Mouse (Mus musculus): ENCODE results near the gene Pou1f1.

The Pou1f1 gene

DNA sequence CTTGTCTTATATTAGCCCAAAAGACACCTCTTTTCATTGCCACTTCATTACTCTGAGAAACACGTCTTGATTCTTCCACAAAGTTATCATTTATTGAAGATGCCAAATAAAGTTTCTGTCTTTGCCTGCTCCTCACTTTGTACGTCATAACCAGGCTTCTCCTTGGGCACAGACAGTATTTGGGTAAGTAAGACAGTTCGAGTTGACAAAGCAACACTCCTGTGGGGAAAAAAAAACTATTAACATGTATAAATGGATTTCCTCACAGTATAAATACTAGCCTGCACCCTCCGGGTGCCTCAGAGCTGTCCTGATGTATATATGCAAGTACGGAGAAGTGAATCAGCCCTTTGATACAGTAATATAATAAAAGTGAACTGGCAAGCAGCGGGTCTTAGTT, at the start of gene Pou1f1:
Pou1f1 (plus strand) TSS at position 301 of the 400 bp plus-strand sequence.
- no peak for DNase-seq (ENCODE audit: low spot score in 2 of 2)

DNA sequence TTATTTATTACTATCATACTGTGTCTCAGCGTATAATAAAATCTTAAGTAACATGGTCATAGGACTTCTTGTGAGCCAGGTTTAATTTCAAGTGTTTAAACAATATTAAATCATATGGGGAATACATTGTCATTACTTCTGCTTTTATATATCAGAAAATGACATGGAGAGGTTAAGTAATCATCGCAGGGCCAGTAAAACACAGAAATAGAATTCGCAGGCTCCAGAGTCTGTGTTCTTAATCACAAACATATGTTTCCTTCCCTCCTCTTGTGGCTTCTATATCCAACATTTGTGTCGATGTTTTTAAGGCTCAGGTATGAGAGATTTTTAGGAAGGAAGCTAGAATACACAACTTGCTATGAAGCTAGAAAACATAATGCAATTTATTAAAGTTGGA, 49.7 kb upstream of the Pou1f1 start:
- no peak for DNase-seq (ENCODE audit: low spot score in 2 of 2)

DNA sequence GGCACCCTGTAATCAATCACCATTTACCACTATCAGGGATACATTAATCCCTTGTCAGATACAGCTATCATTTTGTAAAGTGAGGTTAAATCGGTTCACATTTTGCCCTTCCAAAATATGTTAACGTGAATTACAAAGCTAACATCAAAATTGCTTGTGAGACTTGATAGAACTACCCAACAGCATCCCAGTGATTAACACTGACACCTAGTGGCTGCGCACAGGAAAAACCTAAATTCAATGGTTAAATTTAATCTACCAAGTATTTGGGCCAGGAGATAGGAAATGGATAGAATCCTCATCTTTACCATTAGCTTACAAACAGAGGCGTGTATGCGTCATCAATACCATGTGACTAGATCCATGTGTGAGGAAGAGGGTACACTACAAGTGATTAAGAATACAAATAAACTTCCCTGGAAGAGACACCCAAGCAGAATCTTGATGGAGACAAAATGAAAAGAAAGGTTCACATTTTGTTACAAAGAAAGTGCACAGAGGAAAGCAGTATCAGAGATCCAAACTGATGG, 47.8 kb upstream of the Pou1f1 start:
- no peak for DNase-seq (ENCODE audit: low spot score in 2 of 2)

DNA sequence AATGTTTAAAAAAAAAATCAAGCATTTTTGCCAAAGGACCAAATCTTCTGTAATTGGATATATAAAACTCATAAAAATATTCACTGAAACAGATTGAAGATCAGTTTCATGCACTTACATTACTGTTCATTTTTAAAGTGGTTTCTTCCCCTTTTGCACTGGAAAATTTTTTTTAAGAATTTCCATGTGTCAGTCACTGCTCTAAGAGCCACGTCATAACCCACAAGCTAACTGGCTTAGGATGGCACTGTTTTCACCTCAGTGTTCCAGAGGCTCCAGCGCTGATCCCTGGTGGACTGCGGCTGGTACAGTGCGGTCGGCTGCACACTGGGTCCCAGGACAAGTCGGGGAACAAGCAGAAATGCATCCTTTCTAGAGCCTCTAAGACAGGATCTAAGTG, 34.6 kb upstream of the Pou1f1 start:
- DNase-seq (ENCODE audit: low spot score in 2 of 2): no peak

DNA sequence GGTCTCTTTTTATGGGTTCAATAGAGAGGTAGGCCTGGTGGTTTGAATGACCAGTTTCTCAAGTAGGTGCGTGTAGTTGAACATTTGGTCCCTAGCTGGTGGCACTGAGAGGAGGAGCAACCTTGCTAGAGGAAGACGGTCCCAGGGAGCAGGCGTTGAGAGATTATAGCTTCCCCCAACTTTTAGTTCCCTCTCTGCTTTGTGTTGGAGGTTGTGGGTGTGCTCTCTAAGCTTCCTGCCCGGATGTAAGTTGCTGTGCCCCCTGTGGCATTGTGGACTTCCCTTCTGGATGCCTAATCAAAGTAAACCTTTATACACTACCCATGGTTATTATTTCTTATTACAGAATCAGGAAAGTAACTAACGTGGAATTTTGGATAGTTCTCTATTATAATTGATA, 24.3 kb upstream of the Pou1f1 start:
- DNase-seq (ENCODE audit: low spot score in 2 of 2): no peak

DNA sequence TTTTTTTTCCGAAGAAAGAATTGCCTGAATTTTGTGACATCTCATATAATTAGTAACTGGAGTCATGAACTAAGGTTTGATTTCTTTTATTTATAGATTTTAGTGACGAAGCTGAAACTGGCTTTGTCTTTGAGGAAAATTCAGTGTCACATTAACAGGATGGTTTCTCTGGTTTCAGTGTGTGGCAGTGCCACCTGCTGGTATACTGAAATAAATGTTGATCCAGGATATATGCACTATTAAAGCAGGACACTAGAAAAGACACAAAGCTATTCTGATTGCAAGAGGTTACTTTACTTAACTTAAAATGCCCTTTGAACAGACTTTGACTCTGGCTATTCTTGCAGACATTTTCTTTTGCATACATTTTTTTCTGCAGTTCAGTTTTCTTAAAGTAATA, 23.3 kb upstream of the Pou1f1 start:
- peak in 1 of 2 experiments; percentile 9 for DNase-seq (ENCODE audit: low spot score in 2 of 2)

DNA sequence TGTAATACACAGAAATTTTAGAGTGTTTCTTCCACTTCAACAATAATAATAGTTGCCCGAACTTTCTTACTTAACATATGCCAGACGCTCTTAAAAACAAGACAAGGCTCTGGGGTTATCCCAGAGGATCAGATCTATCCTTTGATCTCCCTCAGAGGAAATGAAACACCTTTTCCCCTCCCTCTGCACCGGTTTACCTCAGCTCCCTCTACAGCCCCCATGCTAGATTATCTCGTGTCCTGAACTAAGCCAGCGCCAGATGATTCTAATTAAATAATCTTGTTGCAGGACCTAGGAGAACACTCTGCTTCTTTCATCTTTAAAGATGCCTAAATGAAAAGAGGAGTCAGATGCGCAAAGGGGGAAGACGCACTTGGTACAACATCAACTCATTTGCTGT, 6.1 kb upstream of the Pou1f1 start:
- no peak for DNase-seq (ENCODE audit: low spot score in 2 of 2)

DNA sequence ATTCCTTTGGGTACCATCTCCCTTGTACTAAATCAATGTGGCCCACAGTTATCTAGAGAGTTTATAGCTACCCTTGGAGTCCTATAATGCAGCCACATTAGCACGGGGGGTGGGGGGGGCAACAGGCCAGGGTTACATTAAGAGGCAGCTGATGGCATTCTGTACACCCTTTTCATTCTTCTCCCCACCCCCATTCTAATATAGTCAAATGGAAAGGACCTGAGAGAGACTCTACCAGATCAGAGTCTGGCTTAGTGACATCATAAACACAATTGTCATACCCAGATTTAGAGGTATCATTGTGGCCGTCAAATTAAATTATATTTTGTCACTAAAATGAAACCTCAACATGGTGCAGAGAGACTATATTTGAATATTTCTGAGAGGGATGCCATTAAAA, 5.7 kb downstream of the Pou1f1 start:
- DNase-seq (ENCODE audit: low spot score in 2 of 2): no peak

DNA sequence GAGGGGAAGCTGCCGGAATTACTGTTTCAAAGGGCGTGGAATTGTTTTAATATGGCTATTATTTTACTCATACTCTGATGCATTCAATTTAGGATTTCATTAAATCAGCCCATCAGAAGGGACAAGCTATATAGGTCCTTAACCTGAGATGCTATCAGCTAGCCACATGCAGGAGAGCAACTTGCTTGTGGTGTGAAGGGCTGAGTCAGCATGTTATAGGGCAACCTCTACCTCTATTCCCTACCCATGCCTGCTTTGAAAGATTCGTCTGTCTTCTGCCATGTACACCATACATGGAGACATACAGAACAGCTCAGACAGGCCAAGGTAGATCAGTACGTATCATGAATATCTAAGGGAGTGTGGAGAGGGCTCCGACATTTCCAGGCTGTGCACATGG, 6.4 kb downstream of the Pou1f1 start:
- DNase-seq (ENCODE audit: low spot score in 2 of 2): no peak

DNA sequence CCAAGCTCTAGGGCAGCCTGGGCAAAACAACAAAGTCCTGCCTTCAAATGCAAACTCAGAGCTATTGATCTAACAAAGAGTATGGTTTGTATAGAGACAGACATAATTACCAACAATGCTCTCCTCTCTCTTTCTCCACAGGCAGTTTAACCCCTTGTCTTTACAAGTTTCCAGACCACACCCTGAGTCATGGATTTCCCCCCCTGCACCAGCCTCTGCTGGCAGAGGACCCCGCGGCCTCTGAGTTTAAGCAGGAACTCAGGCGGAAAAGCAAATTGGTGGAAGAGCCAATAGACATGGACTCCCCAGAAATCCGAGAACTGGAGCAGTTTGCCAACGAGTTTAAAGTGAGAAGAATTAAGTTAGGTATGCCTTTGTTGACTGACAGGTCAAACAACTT, 9.3 kb downstream of the Pou1f1 start:
- no peak for DNase-seq (ENCODE audit: low spot score in 2 of 2)

DNA sequence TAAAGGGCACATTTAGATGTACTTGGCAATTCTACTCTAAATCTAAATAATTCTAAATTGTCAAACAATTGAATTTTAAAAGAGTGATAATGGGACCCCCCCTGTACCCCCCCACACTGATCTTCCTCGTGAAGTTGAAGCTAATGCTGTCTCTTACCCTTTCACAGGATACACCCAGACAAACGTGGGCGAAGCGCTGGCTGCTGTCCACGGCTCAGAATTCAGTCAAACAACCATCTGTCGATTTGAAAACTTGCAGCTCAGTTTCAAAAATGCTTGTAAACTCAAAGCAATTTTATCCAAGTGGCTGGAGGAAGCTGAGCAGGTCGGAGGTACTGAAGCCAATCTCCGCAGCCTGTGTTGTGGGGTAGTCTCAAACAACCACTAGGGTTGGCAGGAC, 11.4 kb downstream of the Pou1f1 start:
- peak; percentile 75 to 76 for DNase-seq (ENCODE audit: low spot score in 2 of 2)

DNA sequence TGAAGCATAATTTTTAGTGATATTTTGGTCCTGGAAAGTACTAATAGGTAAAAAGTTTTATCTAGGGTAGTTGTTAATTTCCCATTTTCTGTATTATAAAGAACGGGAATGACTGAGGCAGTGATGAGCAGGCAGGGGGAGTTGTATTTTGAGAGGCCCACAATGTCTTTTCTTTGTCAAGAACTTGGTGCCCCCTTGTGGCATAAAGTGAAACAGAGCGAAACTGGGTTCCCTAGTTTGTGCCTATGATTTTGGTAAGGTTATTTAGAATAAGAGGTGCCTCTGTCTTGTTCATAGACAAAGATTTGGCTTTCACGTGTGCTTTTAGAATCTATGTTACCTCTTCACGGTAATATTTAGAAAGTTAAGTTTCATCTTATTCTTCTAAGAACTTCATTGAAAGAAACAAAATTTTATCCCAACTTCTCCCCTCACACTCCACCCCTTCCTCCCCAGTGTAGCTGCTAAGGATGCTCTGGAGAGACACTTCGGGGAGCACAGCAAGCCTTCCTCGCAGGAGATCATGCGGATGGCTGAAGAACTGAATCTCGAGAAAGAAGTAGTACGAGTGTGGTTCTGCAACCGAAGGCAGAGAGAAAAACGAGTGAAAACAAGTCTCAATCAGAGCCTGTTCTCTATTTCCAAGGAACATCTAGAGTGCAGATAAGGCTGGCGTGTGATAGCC, 13.1 kb downstream of the Pou1f1 start:
- peak; percentile 34 to 41 for DNase-seq (ENCODE audit: low spot score in 2 of 2)

DNA sequence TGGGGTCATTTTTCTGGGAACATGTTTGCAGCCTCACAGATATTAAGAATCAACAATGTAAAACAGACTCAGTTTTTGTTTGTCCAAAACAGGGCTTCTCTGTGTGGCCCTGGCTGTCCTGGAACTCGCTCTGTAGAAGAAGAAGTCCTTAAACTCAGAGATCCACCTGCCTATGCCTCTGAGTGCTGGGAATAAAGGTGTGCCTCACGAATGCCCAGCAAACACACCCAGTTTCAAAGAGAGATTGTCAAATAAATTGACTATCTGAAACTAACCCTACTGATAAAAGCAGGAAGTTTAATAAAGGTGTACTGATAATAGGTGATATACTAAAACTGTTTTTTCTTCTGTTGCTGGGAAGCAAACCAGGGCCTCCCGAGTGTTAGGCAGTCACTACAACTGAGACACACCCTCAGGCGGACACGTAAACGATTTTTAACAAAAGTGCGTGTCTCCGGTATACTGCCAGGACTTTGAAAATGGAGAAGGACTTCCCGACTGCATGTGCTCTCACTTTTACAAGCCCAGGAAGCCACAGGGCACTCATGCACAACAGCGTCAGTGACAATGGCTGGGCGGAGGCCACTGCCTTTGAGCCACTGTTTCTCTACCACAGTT, 23.5 kb downstream of the Pou1f1 start:
- no peak for DNase-seq (ENCODE audit: low spot score in 2 of 2)

DNA sequence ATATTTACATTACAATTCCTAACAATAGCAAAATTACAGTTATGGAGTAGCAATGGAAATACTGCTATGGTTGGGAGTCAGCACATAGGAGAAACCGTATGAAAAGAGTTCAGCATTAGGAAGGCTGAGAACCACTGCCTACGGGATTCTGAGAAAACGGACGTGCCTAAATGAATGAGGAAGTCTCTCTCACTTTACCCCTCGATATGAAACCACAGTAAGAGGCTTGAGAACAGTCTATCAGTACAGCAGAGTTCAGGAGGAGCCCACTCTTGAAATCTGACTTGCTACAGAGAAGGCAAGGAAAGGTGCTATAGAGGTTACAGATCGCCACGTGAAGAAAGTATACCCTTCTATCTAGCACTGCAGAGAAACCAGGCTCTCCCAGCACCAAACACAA, 28.6 kb downstream of the Pou1f1 start:
- no peak for DNase-seq (ENCODE audit: low spot score in 2 of 2)

DNA sequence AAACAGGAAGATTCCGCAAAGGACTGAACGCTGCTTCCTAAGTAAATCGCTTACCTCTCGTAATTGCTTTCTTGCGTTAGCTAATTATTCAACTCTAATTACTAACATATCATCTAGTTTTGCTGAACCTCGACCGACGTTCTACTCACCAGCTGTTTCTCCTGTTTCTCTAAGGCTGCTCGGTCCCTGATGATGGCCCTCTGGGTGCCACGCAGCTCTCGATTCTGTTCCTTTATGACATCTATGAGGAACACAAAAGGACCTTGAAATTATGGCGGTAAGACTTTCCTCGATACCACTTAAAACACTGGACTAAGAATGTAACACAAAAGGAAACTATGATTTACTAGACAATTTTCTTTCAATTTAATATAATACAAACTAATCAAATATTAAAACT, 30.5 kb downstream of the Pou1f1 start:
- DNase-seq (ENCODE audit: low spot score in 2 of 2): no peak

DNA sequence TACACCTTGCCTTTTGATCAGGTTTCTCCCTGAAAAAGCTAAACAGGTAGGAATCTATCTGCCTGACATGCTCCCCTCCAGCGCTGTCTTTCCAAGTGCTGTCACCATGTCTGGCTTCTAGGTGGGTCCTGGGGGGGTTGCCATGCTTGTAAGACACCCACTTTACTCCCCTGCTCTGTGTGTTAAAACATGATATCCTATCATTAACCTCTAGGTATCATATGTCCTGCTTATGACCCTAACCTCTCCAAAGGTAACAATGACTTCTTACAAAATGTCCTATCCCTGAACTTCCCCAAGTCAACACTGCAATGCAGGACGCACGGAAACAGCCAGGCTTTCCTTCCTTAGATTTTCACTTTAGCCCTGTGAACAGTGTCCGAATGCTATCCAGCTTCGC, 34.0 kb downstream of the Pou1f1 start:
- DNase-seq (ENCODE audit: low spot score in 2 of 2): no peak

DNA sequence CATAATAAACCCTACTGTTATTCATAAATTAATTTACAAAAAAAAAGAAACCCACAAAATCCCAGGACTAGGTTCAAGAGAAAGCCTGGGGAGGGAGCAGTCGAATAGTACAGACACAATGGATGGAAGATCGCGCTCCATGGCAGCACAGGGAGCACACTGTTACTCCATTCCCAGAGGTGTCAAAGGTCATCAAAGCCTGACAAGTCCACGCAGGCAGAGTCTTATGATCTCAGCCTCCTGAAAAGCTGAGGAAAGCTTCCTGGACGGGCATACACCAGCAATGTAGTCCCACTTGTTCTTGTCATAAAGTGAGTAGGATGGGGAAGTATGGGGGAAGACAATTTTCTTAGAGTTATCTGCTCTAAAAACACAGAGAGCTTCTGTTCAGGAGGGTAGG, 37.1 kb downstream of the Pou1f1 start:
- no peak for DNase-seq (ENCODE audit: low spot score in 2 of 2)

DNA sequence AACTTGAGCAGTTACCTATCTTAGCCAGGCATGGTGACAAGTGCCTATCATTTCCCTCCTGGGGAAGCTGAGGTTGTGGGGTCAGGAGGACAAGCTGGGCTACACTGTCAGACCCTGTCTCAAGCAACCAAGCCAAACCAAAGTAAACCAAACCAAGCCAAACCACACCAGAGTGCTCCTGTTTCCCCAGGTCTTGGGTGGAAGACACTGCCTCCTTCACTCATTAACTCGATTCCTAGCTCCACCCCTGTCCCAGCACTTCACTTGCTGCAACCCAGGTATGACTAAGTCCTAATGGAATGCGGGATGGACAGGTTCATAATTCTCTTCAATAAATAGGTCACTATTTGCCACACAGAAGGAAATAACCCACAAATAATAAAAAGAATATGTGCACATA, 39.3 kb downstream of the Pou1f1 start:
- DNase-seq (ENCODE audit: low spot score in 2 of 2): no peak

DNA sequence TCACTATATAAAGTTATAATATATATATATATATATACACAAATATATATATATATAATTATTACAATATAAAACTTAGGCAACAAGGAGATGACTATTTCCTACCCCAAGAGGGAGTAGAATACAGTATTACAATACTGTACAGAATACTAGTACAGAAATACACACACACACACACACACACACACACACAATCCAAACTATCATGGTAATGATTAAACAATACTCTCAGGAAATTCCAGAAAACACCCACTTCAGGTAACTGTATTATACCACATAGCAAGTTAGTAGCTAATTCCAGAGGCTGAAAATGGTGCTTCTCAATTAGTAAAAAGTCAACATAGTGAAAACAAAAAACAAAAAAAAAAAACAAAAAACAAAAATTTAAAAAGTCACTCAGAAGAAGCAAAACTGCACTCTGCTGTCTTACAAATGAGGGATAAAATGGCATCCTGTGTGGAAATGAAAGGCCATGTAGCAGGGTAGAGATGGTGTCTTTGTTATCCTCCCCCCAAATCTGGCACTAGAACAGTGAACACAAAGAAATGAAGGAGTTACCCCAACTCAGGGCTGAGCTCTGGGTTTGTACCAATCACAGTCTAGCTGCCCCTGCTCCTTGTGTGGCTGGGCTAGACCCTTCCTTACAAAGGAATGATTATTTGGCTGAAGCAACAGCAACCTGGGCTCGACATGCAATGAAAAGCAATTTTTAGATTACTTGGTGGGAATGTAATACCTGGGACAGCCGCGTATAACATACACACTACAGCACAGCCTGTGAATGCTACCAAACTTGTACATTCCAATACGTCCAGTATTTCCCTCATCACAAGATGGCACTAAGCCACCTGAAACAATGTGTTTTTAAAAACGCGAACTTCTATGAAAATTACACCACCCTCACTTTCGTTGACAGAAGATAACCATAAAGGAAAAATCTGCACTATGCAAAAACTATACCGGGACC, 41.0 kb downstream of the Pou1f1 start:
- no peak for DNase-seq (ENCODE audit: low spot score in 2 of 2)

DNA sequence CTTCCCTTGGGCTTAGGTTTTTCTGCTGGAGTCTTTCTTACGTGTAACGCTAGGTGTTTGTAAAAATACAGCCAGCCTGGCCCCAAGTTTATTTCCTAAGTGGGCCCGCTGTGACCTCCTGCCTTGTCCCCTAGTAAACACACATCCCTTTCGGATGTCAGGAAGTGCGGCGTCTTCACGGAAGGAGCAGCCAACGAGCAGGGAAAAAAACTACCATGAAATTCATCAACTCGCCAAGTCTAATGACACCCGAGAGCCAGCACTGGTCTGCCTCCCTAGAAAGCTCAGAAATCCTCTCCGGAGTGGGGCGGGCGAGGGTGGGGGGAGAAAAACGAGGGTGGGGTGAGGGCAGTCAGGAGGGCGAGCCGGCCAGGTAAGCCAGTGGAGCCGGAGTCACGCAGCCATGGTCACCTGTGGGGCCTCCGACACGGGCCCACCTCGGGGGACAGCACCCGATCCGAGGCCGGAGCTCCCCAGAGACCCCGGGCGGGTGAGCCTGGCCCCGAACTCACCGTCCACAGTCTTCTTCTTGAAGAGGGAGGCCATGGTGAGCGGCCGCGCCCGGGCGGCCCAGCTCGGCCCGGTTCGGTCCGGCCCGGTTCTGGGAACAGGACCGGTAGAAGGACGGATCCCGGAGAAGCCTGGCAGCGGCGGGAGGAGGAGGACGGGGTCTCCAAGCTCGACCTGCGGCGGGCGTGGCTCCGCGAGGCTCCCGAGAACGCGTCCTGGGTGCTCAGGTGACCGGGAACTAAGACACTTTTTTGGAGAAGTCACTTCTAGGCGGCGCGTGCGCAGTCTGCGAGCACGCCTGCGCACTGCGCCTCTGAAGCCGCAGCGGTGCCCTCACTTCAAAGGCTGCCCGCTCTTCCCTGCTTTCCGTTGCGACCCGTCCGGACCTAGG, 41.9 kb downstream of the Pou1f1 start, which contains the start of gene Chmp2b:
Chmp2b (minus strand) TSS at position 764 of the 901 bp plus-strand sequence.
- DNase-seq (ENCODE audit: low spot score in 2 of 2): peak; percentile 84 to 85

DNA sequence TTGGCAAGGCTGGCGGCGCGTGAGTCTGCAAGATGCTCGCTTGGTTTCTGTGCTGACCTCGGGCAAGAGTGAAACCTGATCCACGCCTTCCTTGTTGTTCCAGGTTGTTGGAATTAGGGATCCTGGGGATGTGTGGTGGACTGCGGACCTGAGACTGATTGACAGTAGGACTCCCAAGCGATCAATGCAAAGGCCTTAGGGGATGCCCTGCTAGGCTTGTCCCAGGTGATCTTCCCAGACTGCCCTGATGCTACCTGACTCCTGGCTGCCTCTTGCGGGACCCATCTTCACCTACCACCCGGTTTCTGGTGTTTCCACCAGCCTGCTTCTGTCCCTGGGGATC, 42.5 kb downstream of the Pou1f1 start:
- DNase-seq (ENCODE audit: low spot score in 2 of 2): no peak
